Mouse (Mus musculus) heart, postnatal 0 days (tissue): ENCODE results near the gene Ankrd10. TPM values are rescaled to one million over a fixed set of nuclear protein-coding genes. Genes with fewer than 3 reads are reported as not detected.
"Not testable (repeated sequence)": the region's sequence is repeated elsewhere in the genome, so short reads cannot be mapped to it uniquely, and the experiment has no call there.

Experiments
- ATAC-seq: fragments of 200-750 bp; cut with Nextera tagmentation; 2 replicates; pipeline ENCODE4 v1.8.0; 2017; ENCODE audit warnings: low read depth, moderate number of reproducible peaks, moderate library complexity; ENCODE audit not compliant: insufficient read depth
- DNase-seq: peaks from one replicate; pipeline ENCODE4 v3.0.0-alpha.2; 2016; ENCODE audit warnings: low spot score
- H3K27ac ChIP-seq: fragments of 300-500 bp; sonication (generic); 2 replicates; pipeline ENCODE4 v1.5.1; 2014; ENCODE audit warnings: low read depth, mild to moderate bottlenecking
- H3K27me3 ChIP-seq: fragments of 300-500 bp; sonication (generic); 2 replicates; pipeline ENCODE4 v1.6.1; 2014; ENCODE audit warnings: low read length, mixed read lengths; ENCODE audit not compliant: control insufficient read depth, insufficient read depth
- H3K36me3 ChIP-seq: fragments of 300-500 bp; sonication (generic); replicated peaks from 2 replicates; pipeline ENCODE4 v1.6.1; 2014; ENCODE audit warnings: low read length, mixed read lengths; ENCODE audit not compliant: control insufficient read depth, insufficient read depth
- H3K4me1 ChIP-seq: fragments of 300-500 bp; sonication (generic); 2 replicates; pipeline ENCODE4 v1.6.1; 2014; ENCODE audit warnings: antibody characterized with exemption; ENCODE audit not compliant: control insufficient read depth, insufficient read depth
- H3K4me2 ChIP-seq: fragments of 300-500 bp; sonication (generic); 2 replicates; pipeline ENCODE4 v1.6.1; 2014; ENCODE audit warnings: low read depth, mild to moderate bottlenecking, low read length, moderate library complexity
- H3K4me3 ChIP-seq: fragments of 300-500 bp; sonication (generic); 2 replicates; pipeline ENCODE4 v1.5.1; 2014; ENCODE audit warnings: low read depth, low read length
- H3K9ac ChIP-seq: fragments of 300-500 bp; sonication (generic); replicated peaks from 2 replicates; pipeline ENCODE4 v1.6.1; 2014; ENCODE audit warnings: low read depth, low read length, mixed read lengths
- H3K9me3 ChIP-seq: fragments of 300-500 bp; sonication (generic); replicated peaks from 2 replicates; pipeline ENCODE4 v1.6.1; 2016; ENCODE audit warnings: low read length; ENCODE audit not compliant: control insufficient read depth
- CTCF ChIP-seq: IDR thresholded peaks from 2 replicates; pipeline ENCODE4 v1.5.1; 2016; ENCODE audit warnings: antibody characterized with exemption, control low read depth, low read depth
- EP300 ChIP-seq: IDR thresholded peaks from 2 replicates; pipeline ENCODE4 v1.6.1; 2016; ENCODE audit warnings: antibody characterized with exemption, low read depth
- WGBS: fragments of 180-500 bp; shearing (Covaris S2); extraction: QIAGEN DNeasy Blood & Tissue Kit; methylation state at CpG from one replicate; pipeline ENCODE4 v1.1.7; 2014; 5-methylcytosine and 5-hydroxymethylcytosine counted together
- polyA plus RNA-seq: library from polyadenylated mRNA; unstranded; fragments of >200 nt; fragmentation: Nextera tagmentation; extraction: Ambion mirVana; gene quantifications from 2 replicates; pipeline ENCODE4 v1.2.1, GENCODE M21; 2015
- total RNA-seq: library from RNA; depleted of rRNA; stranded (reverse); fragments of >200 nt; gene quantifications from 2 replicates; pipeline ENCODE4 v1.2.3, GENCODE M21; 2014; ENCODE audit warnings: low replicate concordance

The Ankrd10 gene
- total and polyA plus RNA-seq, 2 experiments from 2014 or later: 54.9 to 152 TPM

GRCm38 (mm10) chr8:11574911-11575603 lies 60.5 kb downstream of the Ankrd10 start:
- no peak for DNase-seq
- no peaks in the 10 kb centered on the region for H3K27me3 ChIP-seq
- no peak overlapping the region for H3K27ac ChIP-seq
- no peak overlapping the region for H3K4me2 ChIP-seq
- no peak for ATAC-seq
- no peak overlapping the region for H3K4me3 ChIP-seq
- H3K4me1 ChIP-seq: no peaks in the 10 kb centered on the region
- no peaks in the 10 kb centered on the region for H3K9me3 ChIP-seq
- no peaks in the 10 kb centered on the region for H3K36me3 ChIP-seq
- WGBS: 54% methylated on average over 9 of the region's 9 CpGs
- no peak overlapping the region for H3K9ac ChIP-seq
- TF ChIP-seq EP300 (no peak), CTCF (no peak)

- ATAC-seq (no peak), DNase-seq (no peak)
- Histone ChIP-seq H3K4me3 (no peak overlapping the region), H3K4me1 (no peaks in the 10 kb centered on the region), H3K27me3 (no peaks in the 10 kb centered on the region), H3K9ac (no peak overlapping the region), H3K9me3 (no peaks in the 10 kb centered on the region), H3K4me2 (no peak overlapping the region), H3K27ac (no peak overlapping the region), H3K36me3 (no peaks in the 10 kb centered on the region)
- WGBS: 71% methylated on average over 6 of the region's 6 CpGs
- TF ChIP-seq EP300: no peak
- no peak for TF ChIP-seq CTCF
Observed at GRCm38 (mm10) chr8:11572428-11572827, 63.1 kb downstream of the Ankrd10 start.

GRCm38 (mm10) chr8:11571950-11572349 lies 63.6 kb downstream of the Ankrd10 start:
- TF ChIP-seq EP300: no peak
- TF ChIP-seq CTCF: no peak
- H3K4me3 ChIP-seq: no peak overlapping the region
- no peak overlapping the region for H3K9ac ChIP-seq
- DNase-seq (no peak), ATAC-seq (no peak)
- H3K4me2 ChIP-seq: no peak overlapping the region
- H3K27ac ChIP-seq: no peak overlapping the region
- H3K27me3 ChIP-seq: no peaks in the 10 kb centered on the region
- 82% methylated on average over 10 of the region's 10 CpGs for WGBS
- H3K36me3 ChIP-seq: no peaks in the 10 kb centered on the region
- H3K9me3 ChIP-seq: no peaks in the 10 kb centered on the region
- H3K4me1 ChIP-seq: no peaks in the 10 kb centered on the region

- TF ChIP-seq EP300: no peak
- TF ChIP-seq CTCF: no peak
- Histone ChIP-seq H3K9ac (no peak overlapping the region), H3K4me2 (no peak overlapping the region), H3K36me3 (no peaks in the 10 kb centered on the region), H3K4me1 (no peaks in the 10 kb centered on the region), H3K27me3 (no peaks in the 10 kb centered on the region), H3K4me3 (no peak overlapping the region), H3K27ac (no peak overlapping the region), H3K9me3 (no peaks in the 10 kb centered on the region)
- DNase-seq (no peak), ATAC-seq (no peak)
- 93% methylated on average over 4 of the region's 4 CpGs for WGBS
Observed at GRCm38 (mm10) chr8:11570742-11571141, 64.8 kb downstream of the Ankrd10 start.

GRCm38 (mm10) chr8:11569260-11570097 lies 66.1 kb downstream of the Ankrd10 start:
- ATAC-seq (no peak), DNase-seq (no peak)
- H3K36me3 ChIP-seq: peaks cover 10% of the 10 kb centered on the region
- H3K4me3 ChIP-seq: no peak overlapping the region
- no peak overlapping the region for H3K27ac ChIP-seq
- 76% methylated on average over 22 of the region's 22 CpGs for WGBS
- no peaks in the 10 kb centered on the region for H3K27me3 ChIP-seq
- no peak overlapping the region for H3K9ac ChIP-seq
- H3K4me1 ChIP-seq: no peaks in the 10 kb centered on the region
- no peaks in the 10 kb centered on the region for H3K9me3 ChIP-seq
- no peak for TF ChIP-seq EP300
- no peak for TF ChIP-seq CTCF
- no peak overlapping the region for H3K4me2 ChIP-seq

- not testable (repeated sequence) for H3K4me3 ChIP-seq, ATAC-seq, H3K9me3 ChIP-seq
Observed at GRCm38 (mm10) chr8:11568193-11568592, 67.4 kb downstream of the Ankrd10 start.

More at GRCm38 (mm10) chr8:11568193-11568592, 67.4 kb downstream of the Ankrd10 start:
- not testable (repeated sequence) for H3K27ac ChIP-seq, H3K4me1 ChIP-seq, H3K4me2 ChIP-seq, H3K27me3 ChIP-seq, DNase-seq, H3K9ac ChIP-seq
- peaks cover 23% of the 10 kb centered on the region for H3K36me3 ChIP-seq
- 87% methylated on average over 2 of the region's 2 CpGs for whole genome bisulfite sequencing
